Mouse (Mus musculus): ENCODE results near the gene Trcg1. TPM values are rescaled to one million over a fixed set of nuclear protein-coding genes. Genes with fewer than 3 reads are reported as not detected.

Trcg1 gene
- polyA plus RNA-seq, 1 experiment from 2014 or later, result not detected

- Histone ChIP-seq H3K4me3 (no peak overlapping the region), H3K4me2 (replicated peaks) (no peak overlapping the region), H3K9ac (no peak overlapping the region), H3K4me1 (peaks cover 17% of the 10 kb centered on the region; the same call in 1 of the 2 replicates), H3K27me3 (peaks cover 19% of the 10 kb centered on the region), H3K36me3 (no peaks in the 10 kb centered on the region), H3K27ac (no peak overlapping the region), H3K9me3 (no peaks in the 10 kb centered on the region)
- no peak for ATAC-seq (ENCODE audit: low FRiP score, low read depth)
- WGBS, result 31% methylated on average over 1 of the region's 1 CpGs
Observed at GRCm38 (mm10) chr9:57269384-57269783, 33.0 kb downstream of the Trcg1 start.

DNA sequence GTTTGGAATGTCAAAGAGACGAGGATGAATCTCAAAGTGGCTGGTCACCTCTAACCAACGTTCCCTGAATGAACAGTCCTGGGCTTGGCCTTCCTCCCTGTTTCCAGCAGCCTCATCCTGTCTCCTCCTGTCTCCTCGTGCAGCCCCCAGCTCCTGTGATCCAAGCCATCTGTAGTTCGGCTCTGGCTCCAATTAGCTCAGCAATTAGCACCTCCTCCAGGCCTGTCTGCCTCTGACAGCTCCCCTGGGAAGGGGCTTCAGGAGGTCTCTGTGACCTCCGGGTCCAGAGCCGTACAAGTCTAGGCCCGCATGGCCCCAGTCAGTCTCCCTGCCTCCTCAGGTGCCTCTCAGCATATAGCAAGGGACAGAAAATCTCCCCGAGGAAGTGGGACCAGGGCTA, 34.0 kb downstream of the Trcg1 start:
- Histone ChIP-seq H3K27ac (no peak overlapping the region), H3K4me1 (peaks cover 17% of the 10 kb centered on the region; the same call in 1 of the 2 replicates), H3K9me3 (no peaks in the 10 kb centered on the region), H3K4me2 (replicated peaks) (no peak overlapping the region), H3K36me3 (no peaks in the 10 kb centered on the region), H3K4me3 (no peak overlapping the region), H3K9ac (no peak overlapping the region), H3K27me3 (peaks cover 19% of the 10 kb centered on the region)
- WGBS, result 7% methylated on average over 8 of the region's 8 CpGs
- ATAC-seq (ENCODE audit: low FRiP score, low read depth), result no peak

DNA sequence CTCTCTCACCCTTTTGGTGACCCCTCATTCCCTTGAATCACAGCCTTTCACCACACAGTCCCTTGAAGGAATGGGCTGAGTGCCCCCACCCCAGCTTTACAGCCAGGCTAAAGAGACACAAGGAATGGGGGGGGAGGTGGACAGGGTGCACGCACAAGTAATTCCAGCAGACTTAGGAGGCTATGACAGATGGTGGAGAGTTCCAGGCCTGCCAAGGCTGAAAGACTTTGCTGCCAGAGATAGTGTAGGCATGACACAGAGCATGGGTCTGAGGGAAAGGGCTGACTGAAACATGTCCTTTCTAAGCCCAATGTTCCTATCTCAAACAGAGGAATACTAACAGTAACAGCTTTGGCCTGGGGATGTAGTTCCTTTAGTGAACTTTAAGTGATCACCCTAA, 34.7 kb downstream of the Trcg1 start:
- Histone ChIP-seq H3K9me3 (no peaks in the 10 kb centered on the region), H3K9ac (no peak overlapping the region), H3K27me3 (peaks cover 19% of the 10 kb centered on the region), H3K27ac (no peak overlapping the region), H3K36me3 (no peaks in the 10 kb centered on the region), H3K4me1 (peaks cover 13% of the 10 kb centered on the region; the same call in 1 of the 2 replicates), H3K4me2 (replicated peaks) (no peak overlapping the region), H3K4me3 (no peak overlapping the region)
- 31% methylated on average over 1 of the region's 1 CpGs for WGBS
- ATAC-seq (ENCODE audit: low FRiP score, low read depth), result no peak

DNA sequence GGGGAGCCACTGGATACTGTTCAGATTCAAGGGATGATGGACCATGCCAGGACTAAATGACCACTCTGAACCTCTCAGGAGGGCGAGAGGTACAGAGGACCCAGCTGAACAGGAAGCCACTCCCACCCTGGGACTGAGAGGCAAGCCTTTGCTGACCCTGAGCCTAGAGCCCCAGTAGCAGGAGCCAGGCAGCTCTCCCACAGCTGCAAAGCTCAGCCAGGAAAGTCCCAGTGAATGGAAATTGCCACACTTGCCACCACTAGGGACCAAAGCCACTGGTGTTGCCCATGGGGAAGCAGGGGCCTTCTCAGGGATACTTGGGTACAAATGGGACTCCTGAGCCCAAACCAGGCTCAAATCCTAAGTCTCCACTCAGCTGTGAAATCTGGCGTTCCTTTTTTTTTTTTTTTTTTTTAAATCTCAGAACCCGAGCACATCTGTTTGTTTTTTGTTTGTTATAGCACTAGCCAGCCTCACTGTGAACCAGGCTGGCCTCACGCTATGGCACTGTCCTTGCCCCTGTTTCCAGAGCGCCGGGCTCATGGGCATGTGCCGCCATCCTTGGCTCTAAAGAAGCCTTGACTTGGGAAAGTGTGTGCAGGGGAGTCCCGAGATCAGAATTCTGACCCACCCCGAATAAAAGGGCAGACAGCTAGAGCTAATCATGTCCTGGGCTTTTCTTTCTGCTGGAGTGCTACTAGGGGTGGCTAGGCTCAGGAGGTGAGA, 35.6 kb downstream of the Trcg1 start:
- WGBS, result 42% methylated on average over 9 of the region's 9 CpGs
- no peak overlapping the region for H3K27ac ChIP-seq
- no peaks in the 10 kb centered on the region for H3K36me3 ChIP-seq
- peaks cover 13% of the 10 kb centered on the region; the same call in 1 of the 2 replicates for H3K4me1 ChIP-seq
- no peak overlapping the region for H3K4me3 ChIP-seq
- peaks cover 19% of the 10 kb centered on the region for H3K27me3 ChIP-seq
- no peak overlapping the region for H3K4me2 ChIP-seq (replicated peaks)
- no peak overlapping the region for H3K9ac ChIP-seq
- H3K9me3 ChIP-seq, result no peaks in the 10 kb centered on the region
- ATAC-seq (ENCODE audit: low FRiP score, low read depth), result no peak

DNA sequence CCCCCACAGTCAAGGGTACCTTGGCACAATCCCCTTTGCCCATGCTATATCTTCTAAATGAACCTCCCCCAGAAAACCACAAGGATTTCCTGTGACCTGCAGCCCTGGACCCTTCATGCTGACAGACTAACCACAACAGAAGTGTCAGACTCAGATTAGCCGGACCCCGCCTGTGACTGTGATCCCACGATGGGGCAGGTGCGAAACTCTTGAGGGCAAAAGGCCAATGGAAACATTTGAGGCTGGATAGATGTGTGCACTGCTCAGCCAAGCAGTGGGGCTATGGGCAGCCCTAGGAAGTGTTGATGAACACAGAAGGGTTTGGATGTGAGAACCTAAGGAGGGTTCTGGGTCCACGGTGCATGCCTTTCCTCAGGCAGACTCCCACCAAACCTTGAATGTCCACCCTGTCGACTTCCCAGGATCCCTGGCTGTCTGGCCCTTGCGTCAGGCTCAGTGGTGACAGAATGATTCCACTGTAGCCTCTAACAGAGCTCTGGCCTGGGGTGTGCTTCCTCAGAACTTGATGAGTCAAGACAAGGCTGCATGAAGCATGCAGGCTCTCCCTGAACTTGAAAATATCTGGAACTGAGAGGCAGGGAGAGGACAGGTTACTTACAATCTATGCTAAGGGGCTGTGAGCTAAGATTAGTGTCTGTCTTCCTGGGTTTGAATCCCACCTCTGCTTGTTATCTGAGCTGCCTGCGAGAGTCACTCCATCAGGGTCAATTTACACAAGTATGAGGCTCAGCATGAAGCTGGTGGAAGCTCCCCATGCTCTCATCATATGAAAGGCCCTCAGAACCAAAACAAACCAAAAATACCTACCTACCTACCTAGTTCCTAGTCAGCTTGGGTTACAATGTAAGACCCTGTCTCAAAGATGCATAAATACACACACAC, 36.8 kb downstream of the Trcg1 start:
- 57% methylated on average over 8 of the region's 8 CpGs for WGBS
- Histone ChIP-seq H3K27ac (no peak overlapping the region), H3K4me2 (replicated peaks) (no peak overlapping the region), H3K36me3 (no peaks in the 10 kb centered on the region), H3K9me3 (no peaks in the 10 kb centered on the region), H3K9ac (no peak overlapping the region), H3K4me1 (peaks cover 9% of the 10 kb centered on the region), H3K4me3 (no peak overlapping the region), H3K27me3 (peaks cover 17% of the 10 kb centered on the region; the same call in 1 of the 2 replicates)
- no peak for ATAC-seq (ENCODE audit: low FRiP score, low read depth)

- ATAC-seq (ENCODE audit: low FRiP score, low read depth), result no peak
- H3K36me3 ChIP-seq, result no peaks in the 10 kb centered on the region
- no peak overlapping the region for H3K27ac ChIP-seq
- no peak overlapping the region for H3K9ac ChIP-seq
- peaks cover 15% of the 10 kb centered on the region for H3K4me1 ChIP-seq
- no peak overlapping the region for H3K4me2 ChIP-seq (replicated peaks)
- H3K9me3 ChIP-seq, result no peaks in the 10 kb centered on the region
- H3K4me3 ChIP-seq, result no peak overlapping the region
- 25% methylated on average over 6 of the region's 6 CpGs for WGBS
- H3K27me3 ChIP-seq, result peaks cover 19% of the 10 kb centered on the region; the same call in 1 of the 2 replicates
Observed at GRCm38 (mm10) chr9:57273805-57274494, 37.6 kb downstream of the Trcg1 start.

DNA sequence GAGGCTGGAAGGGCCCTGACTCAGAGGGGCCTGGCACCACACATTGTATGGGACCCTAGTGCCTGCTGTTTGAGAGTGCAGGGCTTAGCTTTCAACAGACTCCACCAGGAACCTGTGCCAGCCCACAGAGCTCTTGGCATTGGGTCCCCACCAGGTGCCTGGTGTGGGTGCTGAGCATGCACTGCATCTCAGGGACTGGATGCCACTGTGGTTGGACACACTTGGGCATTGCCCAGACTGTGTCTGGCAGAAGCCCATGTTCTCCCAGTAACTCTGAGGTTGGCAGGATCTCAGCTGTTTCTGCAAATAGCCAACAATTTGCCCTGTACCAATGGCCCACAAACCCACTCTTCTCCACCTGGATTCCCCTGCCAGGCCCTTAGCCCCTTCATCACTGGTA, 40.0 kb downstream of the Trcg1 start:
- no peak overlapping the region for H3K4me3 ChIP-seq
- peaks cover 8% of the 10 kb centered on the region; the same call in 1 of the 2 replicates for H3K27me3 ChIP-seq
- no peaks in the 10 kb centered on the region for H3K36me3 ChIP-seq
- no peak overlapping the region for H3K27ac ChIP-seq
- H3K9ac ChIP-seq, result no peak overlapping the region
- no peak for ATAC-seq (ENCODE audit: low FRiP score, low read depth)
- no peak overlapping the region for H3K4me2 ChIP-seq (replicated peaks)
- peaks cover 12% of the 10 kb centered on the region for H3K4me1 ChIP-seq
- no peaks in the 10 kb centered on the region for H3K9me3 ChIP-seq

GRCm38 (mm10) chr9:57278268-57278667, 41.9 kb downstream of the Trcg1 start:
- no peak overlapping the region for H3K9ac ChIP-seq
- H3K9me3 ChIP-seq, result no peaks in the 10 kb centered on the region
- H3K27ac ChIP-seq, result no peak overlapping the region
- H3K4me3 ChIP-seq, result no peak overlapping the region
- no peaks in the 10 kb centered on the region for H3K36me3 ChIP-seq
- no peak overlapping the region for H3K4me2 ChIP-seq (replicated peaks)
- WGBS, result 47% methylated on average over 4 of the region's 4 CpGs
- H3K4me1 ChIP-seq, result peaks cover 18% of the 10 kb centered on the region
- peaks cover 3% of the 10 kb centered on the region; the same call in 1 of the 2 replicates for H3K27me3 ChIP-seq
- ATAC-seq (ENCODE audit: low FRiP score, low read depth), result no peak

DNA sequence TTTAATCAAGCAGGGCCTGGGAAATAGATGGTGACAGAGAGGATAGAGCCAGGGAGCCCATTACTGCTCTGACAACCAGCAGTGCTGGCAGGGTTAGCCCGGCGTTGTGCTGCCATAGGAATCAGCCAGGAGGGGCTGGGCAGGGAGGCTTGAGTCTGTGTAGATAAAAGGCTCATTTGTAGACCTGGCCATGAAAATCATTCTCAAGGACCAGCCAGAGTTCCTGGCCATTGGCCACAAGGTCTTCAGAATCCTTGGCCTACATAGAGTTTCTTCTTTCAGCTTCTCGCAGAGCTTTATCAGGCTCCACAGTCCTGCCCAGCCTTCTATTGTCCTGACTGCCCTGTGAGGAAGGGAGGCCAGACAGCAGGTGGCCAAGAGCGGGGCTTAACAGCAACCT, 43.1 kb downstream of the Trcg1 start:
- H3K9me3 ChIP-seq, result no peaks in the 10 kb centered on the region
- H3K36me3 ChIP-seq, result no peaks in the 10 kb centered on the region
- no peak for ATAC-seq (ENCODE audit: low FRiP score, low read depth)
- peaks cover 3% of the 10 kb centered on the region; the same call in 1 of the 2 replicates for H3K27me3 ChIP-seq
- H3K27ac ChIP-seq, result no peak overlapping the region
- 36% methylated on average over 4 of the region's 4 CpGs for WGBS
- peaks cover 18% of the 10 kb centered on the region for H3K4me1 ChIP-seq
- H3K4me2 ChIP-seq (replicated peaks), result no peak overlapping the region
- H3K9ac ChIP-seq, result no peak overlapping the region
- H3K4me3 ChIP-seq, result no peak overlapping the region

DNA sequence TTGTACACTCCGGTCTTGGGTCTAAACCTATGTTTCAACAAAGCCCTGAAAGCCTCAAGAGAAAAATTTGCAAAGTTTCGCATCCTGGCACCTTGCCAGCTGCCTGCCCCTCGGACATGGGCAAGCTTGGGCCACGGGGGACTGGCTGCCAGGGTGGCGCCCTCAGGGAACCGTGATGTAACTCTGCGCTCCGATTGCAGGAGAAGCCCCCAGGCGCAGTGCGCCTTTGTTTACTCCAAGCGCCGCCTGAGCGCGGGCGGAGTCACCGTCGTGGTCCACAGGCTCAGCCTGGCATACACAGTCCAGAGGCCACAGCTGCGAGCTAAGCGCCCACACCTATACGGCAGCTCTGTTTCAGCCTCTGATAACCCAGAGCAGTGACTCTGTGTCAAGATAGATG, 45.2 kb downstream of the Trcg1 start:
- Histone ChIP-seq H3K4me3 (peak overlapping the region; percentile 25), H3K27me3 (peaks cover 3% of the 10 kb centered on the region; the same call in 1 of the 2 replicates), H3K9ac (peak overlapping the region; percentile 54), H3K4me1 (peaks cover 18% of the 10 kb centered on the region), H3K9me3 (no peaks in the 10 kb centered on the region), H3K4me2 (replicated peaks) (peak overlapping the region; percentile 59), H3K36me3 (no peaks in the 10 kb centered on the region), H3K27ac (no peak overlapping the region)
- ATAC-seq (ENCODE audit: low FRiP score, low read depth), result no peak
- 13% methylated on average over 20 of the region's 20 CpGs for WGBS

DNA sequence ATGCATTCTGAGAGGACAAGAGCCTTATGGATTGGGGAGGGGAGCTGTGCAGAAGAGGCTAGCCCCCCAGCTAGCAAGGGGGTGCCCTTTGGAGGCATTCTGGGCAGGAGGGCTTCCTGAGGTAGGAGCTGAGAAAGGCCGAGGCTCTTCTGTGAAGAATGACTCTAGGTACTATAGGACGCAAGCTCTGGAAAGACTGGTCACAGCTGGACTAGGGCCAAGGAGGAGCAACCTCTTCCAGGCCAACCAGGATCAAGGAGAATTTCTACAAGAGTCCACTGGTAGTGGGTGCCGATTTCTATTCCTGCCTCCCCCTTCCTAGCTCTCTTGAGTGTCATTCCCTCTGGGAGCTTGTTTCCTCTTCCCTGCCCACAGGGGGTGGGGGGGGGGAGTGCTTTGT, 46.3 kb downstream of the Trcg1 start:
- Histone ChIP-seq H3K9ac (no peak overlapping the region), H3K36me3 (no peaks in the 10 kb centered on the region), H3K4me3 (no peak overlapping the region), H3K27ac (no peak overlapping the region), H3K4me2 (replicated peaks) (no peak overlapping the region), H3K27me3 (peaks cover 3% of the 10 kb centered on the region; the same call in 1 of the 2 replicates), H3K9me3 (no peaks in the 10 kb centered on the region), H3K4me1 (peaks cover 18% of the 10 kb centered on the region)
- ATAC-seq (ENCODE audit: low FRiP score, low read depth), result no peak
- 73% methylated on average over 3 of the region's 3 CpGs for WGBS

GRCm38 (mm10) chr9:57283311-57283710, 47.0 kb downstream of the Trcg1 start:
- Histone ChIP-seq H3K36me3 (no peaks in the 10 kb centered on the region), H3K4me1 (peaks cover 15% of the 10 kb centered on the region), H3K4me3 (no peak overlapping the region), H3K9me3 (no peaks in the 10 kb centered on the region), H3K27me3 (peaks cover 1% of the 10 kb centered on the region; the same call in 1 of the 2 replicates), H3K9ac (no peak overlapping the region), H3K27ac (no peak overlapping the region), H3K4me2 (replicated peaks) (no peak overlapping the region)
- ATAC-seq (ENCODE audit: low FRiP score, low read depth), result no peak
- 72% methylated on average over 4 of the region's 4 CpGs for WGBS
